Mouse (Mus musculus): ENCODE results near the gene Zdhhc7. TPM values are rescaled to one million over a fixed set of nuclear protein-coding genes. Genes with fewer than 3 reads are reported as not detected.

Gene Zdhhc7
- polyA plus RNA-seq, 1 experiment from 2014 or later: 30.1 TPM

- no peak for DNase-seq (ENCODE audit: low spot score)
- no peak overlapping the region for H3K9ac ChIP-seq (ENCODE audit: low read depth, low read length)
Observed at GRCm38 (mm10) chr8:120052318-120052717, 49.0 kb downstream of the Zdhhc7 start.

GRCm38 (mm10) chr8:120051908-120052307 lies 49.4 kb downstream of the Zdhhc7 start:
- H3K4me2 ChIP-seq: no peak overlapping the region
- no peaks in the 10 kb centered on the region for H3K36me3 ChIP-seq (ENCODE audit: control insufficient read depth, insufficient read depth, low read length)
- H3K4me1 ChIP-seq (replicated peaks; ENCODE audit: control insufficient read depth, insufficient read depth, low read length): 0 out of 2 replicates have a peak, but pooled peaks cover 3% of the 10 kb centered on the region
- WGBS: 80% methylated on average over 4 of the region's 4 CpGs
- no peak overlapping the region for H3K27ac ChIP-seq (ENCODE audit: low read depth, low read length)
- no peaks in the 10 kb centered on the region for H3K9me3 ChIP-seq (ENCODE audit: control insufficient read depth, low read length)
- DNase-seq (ENCODE audit: low spot score) (no peak), ATAC-seq (replicated peaks; ENCODE audit: low FRiP score) (no peak)
- H3K9ac ChIP-seq (ENCODE audit: low read depth, low read length): no peak overlapping the region
- H3K4me3 ChIP-seq (ENCODE audit: low read depth, low read length): no peak overlapping the region
- peaks cover 2% of the 10 kb centered on the region; the same call in 1 of the 2 replicates for H3K27me3 ChIP-seq (replicated peaks; ENCODE audit: control insufficient read depth, insufficient read depth, low read length)

More at GRCm38 (mm10) chr8:120052318-120052717, 49.0 kb downstream of the Zdhhc7 start:
- no peaks in the 10 kb centered on the region for H3K9me3 ChIP-seq (ENCODE audit: control insufficient read depth, low read length)
- no peak overlapping the region for H3K4me2 ChIP-seq
- no peaks in the 10 kb centered on the region for H3K36me3 ChIP-seq (ENCODE audit: control insufficient read depth, insufficient read depth, low read length)
- ATAC-seq (replicated peaks; ENCODE audit: low FRiP score): no peak
- 79% methylated on average over 8 of the region's 8 CpGs for WGBS
- no peak overlapping the region for H3K27ac ChIP-seq (ENCODE audit: low read depth, low read length)
- H3K4me3 ChIP-seq (ENCODE audit: low read depth, low read length): no peak overlapping the region
- H3K4me1 ChIP-seq (replicated peaks; ENCODE audit: control insufficient read depth, insufficient read depth, low read length): 0 out of 2 replicates have a peak, but pooled peaks cover 3% of the 10 kb centered on the region
- peaks cover 2% of the 10 kb centered on the region; the same call in 1 of the 2 replicates for H3K27me3 ChIP-seq (replicated peaks; ENCODE audit: control insufficient read depth, insufficient read depth, low read length)

- 38% methylated on average over 4 of the region's 4 CpGs for WGBS
- no peak overlapping the region for H3K9ac ChIP-seq (ENCODE audit: low read depth, low read length)
- H3K4me2 ChIP-seq: no peak overlapping the region
- H3K36me3 ChIP-seq (ENCODE audit: control insufficient read depth, insufficient read depth, low read length): no peaks in the 10 kb centered on the region
- H3K9me3 ChIP-seq (ENCODE audit: control insufficient read depth, low read length): no peaks in the 10 kb centered on the region
- no peak overlapping the region for H3K27ac ChIP-seq (ENCODE audit: low read depth, low read length)
- 0 out of 2 replicates have a peak, but pooled peaks cover 3% of the 10 kb centered on the region for H3K4me1 ChIP-seq (replicated peaks; ENCODE audit: control insufficient read depth, insufficient read depth, low read length)
- H3K27me3 ChIP-seq (replicated peaks; ENCODE audit: control insufficient read depth, insufficient read depth, low read length): peaks cover 5% of the 10 kb centered on the region; the same call in 1 of the 2 replicates
- ATAC-seq (replicated peaks; ENCODE audit: low FRiP score) (no peak), DNase-seq (ENCODE audit: low spot score) (no peak)
- no peak overlapping the region for H3K4me3 ChIP-seq (ENCODE audit: low read depth, low read length)
Observed at GRCm38 (mm10) chr8:120051006-120051405, 50.3 kb downstream of the Zdhhc7 start.

- Histone ChIP-seq H3K27me3 (replicated peaks; ENCODE audit: control insufficient read depth, insufficient read depth, low read length) (peaks cover 5% of the 10 kb centered on the region; the same call in 1 of the 2 replicates), H3K4me3 (ENCODE audit: low read depth, low read length) (no peak overlapping the region), H3K4me2 (no peak overlapping the region), H3K4me1 (replicated peaks; ENCODE audit: control insufficient read depth, insufficient read depth, low read length) (0 out of 2 replicates have a peak, but pooled peaks cover 3% of the 10 kb centered on the region), H3K36me3 (ENCODE audit: control insufficient read depth, insufficient read depth, low read length) (no peaks in the 10 kb centered on the region), H3K9ac (ENCODE audit: low read depth, low read length) (no peak overlapping the region), H3K27ac (ENCODE audit: low read depth, low read length) (no peak overlapping the region), H3K9me3 (ENCODE audit: control insufficient read depth, low read length) (no peaks in the 10 kb centered on the region)
- no peak for ATAC-seq (replicated peaks; ENCODE audit: low FRiP score)
- DNase-seq (ENCODE audit: low spot score): no peak
- WGBS: 58% methylated on average over 10 of the region's 10 CpGs
Observed at GRCm38 (mm10) chr8:120050376-120050775, 50.9 kb downstream of the Zdhhc7 start.

- WGBS: 48% methylated on average over 13 of the region's 13 CpGs
- Histone ChIP-seq H3K36me3 (ENCODE audit: control insufficient read depth, insufficient read depth, low read length) (no peaks in the 10 kb centered on the region), H3K9me3 (ENCODE audit: control insufficient read depth, low read length) (no peaks in the 10 kb centered on the region), H3K9ac (ENCODE audit: low read depth, low read length) (no peak overlapping the region), H3K27me3 (replicated peaks; ENCODE audit: control insufficient read depth, insufficient read depth, low read length) (peaks cover 5% of the 10 kb centered on the region; the same call in 1 of the 2 replicates), H3K4me3 (ENCODE audit: low read depth, low read length) (no peak overlapping the region), H3K4me1 (replicated peaks; ENCODE audit: control insufficient read depth, insufficient read depth, low read length) (0 out of 2 replicates have a peak, but pooled peaks cover 3% of the 10 kb centered on the region), H3K4me2 (no peak overlapping the region), H3K27ac (ENCODE audit: low read depth, low read length) (no peak overlapping the region)
- ATAC-seq (replicated peaks; ENCODE audit: low FRiP score) (no peak), DNase-seq (ENCODE audit: low spot score) (no peak)
Observed at GRCm38 (mm10) chr8:120049949-120050348, 51.3 kb downstream of the Zdhhc7 start.

- H3K27me3 ChIP-seq (replicated peaks; ENCODE audit: control insufficient read depth, insufficient read depth, low read length): peaks cover 5% of the 10 kb centered on the region; the same call in 1 of the 2 replicates
- ATAC-seq (replicated peaks; ENCODE audit: low FRiP score): no peak
- H3K36me3 ChIP-seq (ENCODE audit: control insufficient read depth, insufficient read depth, low read length): no peaks in the 10 kb centered on the region
- H3K4me1 ChIP-seq (replicated peaks; ENCODE audit: control insufficient read depth, insufficient read depth, low read length): peaks cover 12% of the 10 kb centered on the region; the same call in 1 of the 2 replicates
- 70% methylated on average over 14 of the region's 14 CpGs for WGBS
- DNase-seq (ENCODE audit: low spot score): no peak
- H3K9ac ChIP-seq (ENCODE audit: low read depth, low read length): no peak overlapping the region
- no peak overlapping the region for H3K4me2 ChIP-seq
- no peaks in the 10 kb centered on the region for H3K9me3 ChIP-seq (ENCODE audit: control insufficient read depth, low read length)
- H3K4me3 ChIP-seq (ENCODE audit: low read depth, low read length): no peak overlapping the region
- no peak overlapping the region for H3K27ac ChIP-seq (ENCODE audit: low read depth, low read length)
Observed at GRCm38 (mm10) chr8:120046258-120047020, 54.8 kb downstream of the Zdhhc7 start.

- no peaks in the 10 kb centered on the region for H3K36me3 ChIP-seq (ENCODE audit: control insufficient read depth, insufficient read depth, low read length)
- H3K4me3 ChIP-seq (ENCODE audit: low read depth, low read length): no peak overlapping the region
- ATAC-seq (replicated peaks; ENCODE audit: low FRiP score) (no peak), DNase-seq (ENCODE audit: low spot score) (no peak)
- H3K4me1 ChIP-seq (replicated peaks; ENCODE audit: control insufficient read depth, insufficient read depth, low read length): peaks cover 17% of the 10 kb centered on the region
- H3K27ac ChIP-seq (ENCODE audit: low read depth, low read length): no peak overlapping the region
- peaks cover 5% of the 10 kb centered on the region; the same call in 1 of the 2 replicates for H3K27me3 ChIP-seq (replicated peaks; ENCODE audit: control insufficient read depth, insufficient read depth, low read length)
- 61% methylated on average over 5 of the region's 5 CpGs for WGBS
- no peak overlapping the region for H3K4me2 ChIP-seq
- H3K9me3 ChIP-seq (ENCODE audit: control insufficient read depth, low read length): no peaks in the 10 kb centered on the region
- H3K9ac ChIP-seq (ENCODE audit: low read depth, low read length): no peak overlapping the region
Observed at GRCm38 (mm10) chr8:120045471-120045870, 55.8 kb downstream of the Zdhhc7 start.

GRCm38 (mm10) chr8:120044907-120045306 lies 56.4 kb downstream of the Zdhhc7 start:
- no peak overlapping the region for H3K4me2 ChIP-seq
- WGBS: 88% methylated on average over 8 of the region's 8 CpGs
- H3K27ac ChIP-seq (ENCODE audit: low read depth, low read length): no peak overlapping the region
- peaks cover 4% of the 10 kb centered on the region; the same call in 1 of the 2 replicates for H3K27me3 ChIP-seq (replicated peaks; ENCODE audit: control insufficient read depth, insufficient read depth, low read length)
- no peak for ATAC-seq (replicated peaks; ENCODE audit: low FRiP score)
- DNase-seq (ENCODE audit: low spot score): no peak
- peaks cover 19% of the 10 kb centered on the region for H3K4me1 ChIP-seq (replicated peaks; ENCODE audit: control insufficient read depth, insufficient read depth, low read length)
- no peaks in the 10 kb centered on the region for H3K36me3 ChIP-seq (ENCODE audit: control insufficient read depth, insufficient read depth, low read length)
- no peaks in the 10 kb centered on the region for H3K9me3 ChIP-seq (ENCODE audit: control insufficient read depth, low read length)
- H3K9ac ChIP-seq (ENCODE audit: low read depth, low read length): no peak overlapping the region
- H3K4me3 ChIP-seq (ENCODE audit: low read depth, low read length): no peak overlapping the region

Measured in liver, embryonic 11.5 days (tissue).